Mouse (Mus musculus): ENCODE data around the gene Fbxo46. TPM values are rescaled to one million over a fixed set of nuclear protein-coding genes. Genes with fewer than 3 reads are reported as not detected.
"Not testable (repeated sequence)": the region's sequence is repeated elsewhere in the genome, so short reads cannot be mapped to it uniquely, and the experiment has no call there.

Fbxo46 gene
- polyA plus RNA-seq, 1 experiment from 2014 or later, result 11.6 TPM

DNA sequence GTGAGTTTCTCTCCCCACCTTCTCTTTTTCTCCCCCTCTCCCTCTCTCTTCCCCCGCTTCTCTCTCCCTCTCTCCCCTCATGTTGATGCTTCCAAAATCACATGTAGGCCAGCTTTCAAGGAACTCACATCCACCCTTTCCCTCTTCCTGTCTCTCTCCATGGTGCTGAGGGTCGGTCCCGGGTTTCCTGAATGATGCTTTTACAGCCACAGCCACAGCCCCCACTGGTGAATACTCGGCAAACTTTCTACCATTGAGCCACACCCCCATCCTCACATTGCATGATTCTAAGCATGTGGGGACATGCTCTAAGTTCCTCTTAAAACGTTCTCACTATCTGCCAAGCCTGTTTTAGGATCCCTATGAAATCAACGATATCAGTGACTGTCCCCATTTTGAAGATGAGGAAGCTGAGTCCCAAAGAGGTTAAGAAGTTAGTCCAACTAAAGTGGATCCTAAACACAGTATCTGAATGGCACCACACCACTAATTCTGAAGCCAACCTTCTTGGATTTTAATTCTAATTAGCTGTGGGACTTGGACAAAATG is 27.9 kb downstream of the Fbxo46 start:
- H3K27me3 ChIP-seq (ENCODE audit: insufficient read depth, low read length), result no peaks in the 10 kb centered on the region
- H3K4me3 ChIP-seq (ENCODE audit: low read depth, low read length), result no peak overlapping the region
- H3K4me1 ChIP-seq (ENCODE audit: insufficient read depth), result peaks cover 12% of the 10 kb centered on the region
- peaks cover 18% of the 10 kb centered on the region for H3K36me3 ChIP-seq (ENCODE audit: insufficient read depth)
- DNase-seq (peak; percentile 34), ATAC-seq (ENCODE audit: insufficient read depth) (no peak)
- WGBS, result 45% methylated on average over 6 of the region's 6 CpGs
- TF ChIP-seq CTCF (IDR thresholded peaks at IDR 0.05; ENCODE audit: low read depth), result no peak
- H3K9ac ChIP-seq, result no peak overlapping the region
- H3K4me2 ChIP-seq, result peak overlapping the region; percentile 81
- H3K27ac ChIP-seq (ENCODE audit: low read depth), result no peak overlapping the region
- H3K9me3 ChIP-seq (ENCODE audit: low read depth, low read length), result no peaks in the 10 kb centered on the region

GRCm38 (mm10) chr7:19148180-19148874 is 28.7 kb downstream of the Fbxo46 start:
- no peaks in the 10 kb centered on the region for H3K27me3 ChIP-seq (ENCODE audit: insufficient read depth, low read length)
- WGBS, result 13% methylated on average over 20 of the region's 20 CpGs

DNA sequence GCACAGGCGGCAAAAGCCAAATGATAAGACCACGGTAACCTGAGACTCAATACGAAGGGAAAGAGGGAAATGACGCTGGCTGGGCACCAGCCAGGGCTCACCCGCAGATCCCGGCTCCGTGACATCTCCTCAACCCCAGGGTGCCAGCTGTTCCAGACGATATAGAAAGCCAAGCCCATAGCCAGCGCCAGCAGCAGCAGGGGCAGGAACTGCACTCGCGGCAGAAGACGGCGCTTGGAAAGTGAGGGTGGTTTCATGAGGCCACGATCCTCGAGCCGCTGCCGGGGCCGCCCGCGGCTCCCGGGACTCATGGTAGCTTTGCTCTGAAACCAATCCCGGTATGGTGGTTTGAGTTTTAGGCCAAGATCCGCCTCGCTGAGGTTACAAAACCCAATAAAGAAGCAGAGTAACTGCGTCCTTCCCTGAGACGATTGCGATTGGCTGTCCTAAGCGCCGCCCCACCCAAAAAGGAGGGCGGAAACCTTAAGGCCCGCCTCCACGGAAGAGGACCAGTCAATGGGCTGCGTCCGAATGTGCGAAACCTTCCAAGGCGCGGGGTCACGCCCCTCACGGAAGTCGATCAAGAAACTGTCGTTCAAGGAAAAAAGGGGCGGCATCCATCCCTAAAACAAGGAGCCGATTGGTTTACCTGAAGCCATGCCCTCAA is 29.3 kb downstream of the Fbxo46 start, which contains the start of gene Qpctl:
TSS of gene Qpctl (minus strand) at position 417 of the 667 bp plus-strand sequence.
- TF ChIP-seq CTCF (IDR thresholded peaks at IDR 0.05; ENCODE audit: low read depth), result no peak
- Histone ChIP-seq H3K27ac (ENCODE audit: low read depth) (peak within 1 kb of the TSS; percentile 37), H3K4me2 (peak within 1 kb of the TSS; percentile 81), H3K36me3 (ENCODE audit: insufficient read depth) (peaks cover 32% of the 10 kb centered on the region), H3K4me3 (ENCODE audit: low read depth, low read length) (peak within 1 kb of the TSS; percentile 56), H3K27me3 (ENCODE audit: insufficient read depth, low read length) (no peaks in the 10 kb centered on the region), H3K9me3 (ENCODE audit: low read depth, low read length) (no peaks in the 10 kb centered on the region), H3K4me1 (ENCODE audit: insufficient read depth) (peaks cover 12% of the 10 kb centered on the region), H3K9ac (peak within 1 kb of the TSS; percentile 66)
- peak; percentile 98 for ATAC-seq (ENCODE audit: insufficient read depth)
- WGBS, result under 1% methylated on average over 43 of the region's 43 CpGs
- DNase-seq, result peak; percentile 100

More at GRCm38 (mm10) chr7:19148180-19148874, 28.7 kb downstream of the Fbxo46 start:
- no peak for ATAC-seq (ENCODE audit: insufficient read depth)
- Histone ChIP-seq H3K27ac (ENCODE audit: low read depth) (peak overlapping the region; percentile 30; the same call in 1 of the 2 replicates), H3K9ac (peak overlapping the region; percentile 58), H3K36me3 (ENCODE audit: insufficient read depth) (peaks cover 26% of the 10 kb centered on the region), H3K9me3 (ENCODE audit: low read depth, low read length) (no peaks in the 10 kb centered on the region), H3K4me2 (peak overlapping the region; percentile 81), H3K4me1 (ENCODE audit: insufficient read depth) (peaks cover 12% of the 10 kb centered on the region), H3K4me3 (ENCODE audit: low read depth, low read length) (peak overlapping the region; percentile 56)
- no peak for TF ChIP-seq CTCF (IDR thresholded peaks at IDR 0.05; ENCODE audit: low read depth)
- DNase-seq, result no peak

DNA sequence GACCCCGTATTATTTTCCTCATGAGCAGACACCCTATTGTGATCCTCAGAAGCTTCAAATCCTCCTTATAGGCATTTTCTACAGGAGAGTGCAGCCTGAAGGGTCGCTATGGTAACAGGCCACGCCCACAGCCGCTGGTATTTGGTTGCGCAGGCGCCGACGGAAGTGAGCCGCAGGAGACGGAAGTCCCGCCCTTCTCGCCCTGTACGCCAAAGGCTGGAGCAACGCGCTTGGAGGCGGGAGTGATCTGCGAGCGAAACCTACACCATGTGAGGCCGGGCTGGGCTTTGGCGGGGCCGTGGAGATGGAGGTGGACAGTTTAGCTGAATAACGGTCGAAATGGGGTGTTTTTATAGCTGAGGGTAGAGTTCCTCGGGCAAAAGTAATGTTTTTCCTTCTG is 30.0 kb downstream of the Fbxo46 start, which contains the start of gene Snrpd2:
TSS of gene Snrpd2 (plus strand) at position 97 of the 400 bp plus-strand sequence.
- peak; percentile 95 for ATAC-seq (ENCODE audit: insufficient read depth)
- peak within 1 kb of the TSS; percentile 66 for H3K9ac ChIP-seq
- peaks cover 39% of the 10 kb centered on the region for H3K36me3 ChIP-seq (ENCODE audit: insufficient read depth)
- no peaks in the 10 kb centered on the region for H3K27me3 ChIP-seq (ENCODE audit: insufficient read depth, low read length)
- H3K4me3 ChIP-seq (ENCODE audit: low read depth, low read length), result peak within 1 kb of the TSS; percentile 56
- peak; percentile 100 for DNase-seq
- peak within 1 kb of the TSS; percentile 81 for H3K4me2 ChIP-seq
- no peaks in the 10 kb centered on the region for H3K9me3 ChIP-seq (ENCODE audit: low read depth, low read length)
- WGBS, result under 1% methylated on average over 24 of the region's 24 CpGs
- no peak for TF ChIP-seq CTCF (IDR thresholded peaks at IDR 0.05; ENCODE audit: low read depth)
- H3K4me1 ChIP-seq (ENCODE audit: insufficient read depth), result peaks cover 12% of the 10 kb centered on the region
- peak within 1 kb of the TSS; percentile 37 for H3K27ac ChIP-seq (ENCODE audit: low read depth)

- ATAC-seq (ENCODE audit: insufficient read depth); H3K9ac ChIP-seq; H3K9me3 ChIP-seq (ENCODE audit: low read depth, low read length); H3K27me3 ChIP-seq (ENCODE audit: insufficient read depth, low read length); H3K4me3 ChIP-seq (ENCODE audit: low read depth, low read length); DNase-seq; H3K27ac ChIP-seq (ENCODE audit: low read depth): not testable (repeated sequence)
- H3K4me2 ChIP-seq, result peak overlapping the region; percentile 81; the same call in 1 of the 2 replicates
- H3K36me3 ChIP-seq (ENCODE audit: insufficient read depth), result peaks cover 41% of the 10 kb centered on the region
- peaks cover 12% of the 10 kb centered on the region for H3K4me1 ChIP-seq (ENCODE audit: insufficient read depth)
- WGBS, result 87% methylated on average over 10 of the region's 10 CpGs
Measured at GRCm38 (mm10) chr7:19151121-19151520, 31.5 kb downstream of the Fbxo46 start.

DNA sequence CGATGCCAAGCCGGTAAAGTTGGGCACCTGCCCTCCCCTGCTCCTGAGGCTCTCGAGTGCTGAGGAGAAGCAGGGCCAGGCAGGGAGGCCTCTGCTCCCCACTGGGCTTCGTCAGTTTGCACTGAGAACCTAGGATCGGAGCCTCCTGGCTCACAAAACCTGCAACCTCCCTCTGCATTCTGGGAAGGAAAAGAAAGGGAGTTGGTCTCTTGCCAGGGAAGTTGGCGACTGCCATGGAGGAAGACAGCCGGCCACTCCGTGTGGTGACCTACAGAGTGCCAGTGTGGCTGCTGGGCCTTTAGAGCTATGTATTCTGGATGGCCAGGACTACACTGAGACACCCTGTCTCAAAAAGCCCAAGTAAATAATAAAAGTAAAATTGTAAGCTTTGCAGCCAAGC is 35.1 kb downstream of the Fbxo46 start:
- Histone ChIP-seq H3K27ac (ENCODE audit: low read depth) (no peak overlapping the region), H3K9ac (no peak overlapping the region), H3K36me3 (ENCODE audit: insufficient read depth) (peaks cover 38% of the 10 kb centered on the region), H3K4me1 (ENCODE audit: insufficient read depth) (peaks cover 7% of the 10 kb centered on the region), H3K4me2 (no peak overlapping the region), H3K27me3 (ENCODE audit: insufficient read depth, low read length) (peaks cover 8% of the 10 kb centered on the region), H3K9me3 (ENCODE audit: low read depth, low read length) (no peaks in the 10 kb centered on the region), H3K4me3 (ENCODE audit: low read depth, low read length) (no peak overlapping the region)
- WGBS, result 74% methylated on average over 8 of the region's 8 CpGs
- ATAC-seq (ENCODE audit: insufficient read depth) (no peak), DNase-seq (no peak)
- TF ChIP-seq CTCF (IDR thresholded peaks at IDR 0.05; ENCODE audit: low read depth), result no peak

Data from lung, embryonic 14.5 days (tissue).